Mouse (Mus musculus): ENCODE results near the gene Bri3. TPM values are rescaled to one million over a fixed set of nuclear protein-coding genes. Genes with fewer than 3 reads are reported as not detected.

The Bri3 gene
- polyA plus RNA-seq, 1 experiment from 2014 or later = 93.6 TPM

Other genes starting within 250 kb of the Bri3 start
- 72.5 and 79.7 TPM in 2 replicates for gene Ccz1, start 229.6 kb upstream of the Bri3 start, polyA plus RNA-seq (2015; fragmentation: Nextera tagmentation; extraction: Ambion mirVana)
- gene Ocm, start 217.8 kb upstream of the Bri3 start, polyA plus RNA-seq (2015; fragmentation: Nextera tagmentation; extraction: Ambion mirVana) = 0.43 TPM in 1 of 2 replicates, not detected in the other
- gene Lmtk2, start 144.0 kb upstream of the Bri3 start, polyA plus RNA-seq (2015; fragmentation: Nextera tagmentation; extraction: Ambion mirVana) = 6.5 TPM in 2 replicates
- gene Bhlha15, start 54.2 kb upstream of the Bri3 start, polyA plus RNA-seq (2015; fragmentation: Nextera tagmentation; extraction: Ambion mirVana) = 21.3 and 23.0 TPM in 2 replicates
- 24.7 and 25.4 TPM in 2 replicates for gene Tecpr1, start 20.8 kb upstream of the Bri3 start, polyA plus RNA-seq (2015; fragmentation: Nextera tagmentation; extraction: Ambion mirVana)
- 19.3 and 22.6 TPM in 2 replicates for gene Baiap2l1, start 113.7 kb downstream of the Bri3 start, polyA plus RNA-seq (2015; fragmentation: Nextera tagmentation; extraction: Ambion mirVana)